Mouse (Mus musculus): ENCODE results near the gene Gon4l.
"Not testable (repeated sequence)": the region's sequence is repeated elsewhere in the genome, so short reads cannot be mapped to it uniquely, and the experiment has no call there.

Gene Gon4l

GRCm38 (mm10) chr3:88834951-88835491, at the start of gene Gon4l:
Gene Gon4l (plus strand): TSS chr3:88835231.
- DNase-seq: peak; percentile 44 to 62

GRCm38 (mm10) chr3:88786323-88786722, 48.7 kb upstream of the Gon4l start:
- not testable (repeated sequence) for DNase-seq

GRCm38 (mm10) chr3:88786805-88787204, 48.2 kb upstream of the Gon4l start:
- not testable (repeated sequence) for DNase-seq

- not testable (repeated sequence) for DNase-seq
Observed at GRCm38 (mm10) chr3:88788033-88788432, 47.0 kb upstream of the Gon4l start.

GRCm38 (mm10) chr3:88797507-88797906, 37.5 kb upstream of the Gon4l start:
- DNase-seq: not testable (repeated sequence)

- no peak for DNase-seq
Observed at GRCm38 (mm10) chr3:88803910-88804540, 31.0 kb upstream of the Gon4l start.

GRCm38 (mm10) chr3:88825710-88826109, 9.3 kb upstream of the Gon4l start:
- DNase-seq: no peak

- no peak for DNase-seq
Observed at GRCm38 (mm10) chr3:88827231-88827630, 7.8 kb upstream of the Gon4l start.

- peak; percentile 86 to 88 for DNase-seq
Observed at GRCm38 (mm10) chr3:88831177-88832121, 3.6 kb upstream of the Gon4l start.

- peak; percentile 73 to 78 for DNase-seq
Observed at GRCm38 (mm10) chr3:88832388-88832787, 2.6 kb upstream of the Gon4l start.

GRCm38 (mm10) chr3:88849172-88849571, 14.1 kb downstream of the Gon4l start:
- DNase-seq: no peak

GRCm38 (mm10) chr3:88855837-88856236, 20.8 kb downstream of the Gon4l start:
- no peak for DNase-seq

GRCm38 (mm10) chr3:88862129-88862528, 27.1 kb downstream of the Gon4l start:
- DNase-seq: no peak

GRCm38 (mm10) chr3:88866735-88867134, 31.7 kb downstream of the Gon4l start:
- not testable (repeated sequence) for DNase-seq

- not testable (repeated sequence) for DNase-seq
Observed at GRCm38 (mm10) chr3:88867177-88867576, 32.1 kb downstream of the Gon4l start.

- not testable (repeated sequence) for DNase-seq
Observed at GRCm38 (mm10) chr3:88868449-88868848, 33.4 kb downstream of the Gon4l start.

GRCm38 (mm10) chr3:88882536-88882935, 47.5 kb downstream of the Gon4l start:
- DNase-seq: not testable (repeated sequence)

- DNase-seq: not testable (repeated sequence)
Observed at GRCm38 (mm10) chr3:88893011-88893410, 58.0 kb downstream of the Gon4l start.

- no peak for DNase-seq
Observed at GRCm38 (mm10) chr3:88904803-88905202, 69.8 kb downstream of the Gon4l start.

- no peak for DNase-seq
Observed at GRCm38 (mm10) chr3:88905209-88905608, 70.2 kb downstream of the Gon4l start.

- no peak for DNase-seq
Observed at GRCm38 (mm10) chr3:88905741-88906140, 70.7 kb downstream of the Gon4l start.

- DNase-seq: no peak
Observed at GRCm38 (mm10) chr3:88906393-88907159, 71.5 kb downstream of the Gon4l start.

- no peak for DNase-seq
Observed at GRCm38 (mm10) chr3:88912585-88912984, 77.6 kb downstream of the Gon4l start.
